Mouse (Mus musculus) heart, adult 2 months (tissue): Measurements from ENCODE around the gene Prr19.

Experiments
- CTCF ChIP-seq: fragments of 200-600 bp; IDR thresholded peaks from 2 replicates; pipeline ENCODE4 v1.8.1; 2022; ENCODE audit warnings: antibody characterized with exemption, mild to moderate bottlenecking, moderate library complexity
- POLR2A ChIP-seq: fragments of 200-500 bp; IDR thresholded peaks from 2 replicates; pipeline ENCODE4 v1.6.1; 2011; ENCODE audit warnings: mild to moderate bottlenecking, low read depth, low read length, control low read depth; ENCODE audit not compliant: insufficient read depth

DNA sequence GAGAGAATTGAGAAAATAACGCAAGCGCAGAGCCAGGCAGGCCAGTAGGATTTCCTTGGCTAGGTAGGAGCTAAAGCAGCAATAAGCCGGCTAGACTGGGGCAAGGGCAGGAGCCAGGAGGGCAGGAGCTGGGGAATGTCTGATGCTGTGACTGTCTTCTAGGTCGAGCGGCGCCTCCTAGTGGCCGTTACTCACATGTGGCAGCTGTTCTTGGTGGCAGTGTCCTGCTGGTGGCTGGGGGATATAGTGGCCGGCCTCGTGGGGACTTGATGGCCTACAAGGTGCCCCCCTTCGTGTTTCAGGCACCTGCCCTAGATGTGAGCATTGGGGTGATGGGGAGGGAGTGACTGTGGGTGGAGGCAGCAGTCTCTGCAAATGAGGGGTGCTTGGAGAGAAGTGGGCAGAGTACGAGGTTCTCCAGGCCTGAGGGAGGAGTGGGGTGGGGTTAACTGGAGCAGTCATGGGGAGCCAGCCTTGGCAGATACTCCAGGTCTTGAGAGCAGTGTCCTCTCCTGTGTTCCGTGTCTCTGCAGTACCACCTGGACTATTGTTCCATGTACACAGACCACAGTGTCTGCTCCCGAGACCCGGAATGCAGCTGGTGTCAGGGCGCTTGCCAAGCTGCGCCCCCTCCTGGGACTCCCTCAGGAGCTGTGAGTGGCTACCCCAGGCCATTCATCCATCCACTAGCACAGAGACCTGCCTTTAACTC, 32.5 kb downstream of the Prr19 start:
- TF ChIP-seq POLR2A (no peak), CTCF (peak; percentile 85)
